ENCODE assay signal across 12 mouse cellular contexts in genomic region chr2:75933541-75933940, GRCm38 (mm10). TPM values are rescaled to one million over a fixed set of nuclear protein-coding genes. Genes with fewer than 3 reads are reported as not detected.
DNase-seq lines count a peak whose midpoint lies in the region; ATAC-seq and TF ChIP-seq lines count a peak whose summit lies in the region.
"Had no signal": no experiment of that assay in that cellular context is flagged by ENCODE, and none has a peak within 500 bp of the region (broad histone marks: within the 10 kb centered on the region; RNA-seq: fewer than 3 reads in every experiment).

No protein-coding gene starts in this region.

- no peaks in the 10 kb centered on the region for H3K27me3 ChIP-seq in heart, postnatal 0 days (ENCODE audit: control insufficient read depth, insufficient read depth, low read length)
- no peaks in the 10 kb centered on the region for H3K27me3 ChIP-seq in limb, embryonic 10.5 days (ENCODE audit: low read depth, poor library complexity, severe bottlenecking)
- H3K27me3 ChIP-seq in forebrain, postnatal 0 days (ENCODE audit: insufficient read depth, low read length), result no peaks in the 10 kb centered on the region
- H3K27me3 ChIP-seq: liver, embryonic 13.5 days had no signal

- no peak overlapping the region for H3K9ac ChIP-seq in heart, postnatal 0 days (replicated peaks; ENCODE audit: low read depth, low read length)
- no peak overlapping the region for H3K9ac ChIP-seq in forebrain, postnatal 0 days
- H3K9ac ChIP-seq: liver, embryonic 13.5 days had no signal

- intact Hi-C loops in heart, postnatal 36 days (cut with DNase I), result no loop called here

- no peak overlapping the region for H3K4me2 ChIP-seq in heart, postnatal 0 days (ENCODE audit: low read depth, low read length)
- H3K4me2 ChIP-seq in forebrain, postnatal 0 days (ENCODE audit: low read depth), result no peak overlapping the region
- H3K4me2 ChIP-seq: liver, embryonic 13.5 days had no signal

- no peak for TF ChIP-seq CTCF in heart, postnatal 0 days (IDR thresholded peaks at IDR 0.05; ENCODE audit: low read depth)
- TF ChIP-seq CTCF in forebrain, postnatal 0 days (IDR thresholded peaks at IDR 0.05; ENCODE audit: low read depth), result no peak

- H3K27ac ChIP-seq in heart, postnatal 0 days (ENCODE audit: low read depth), result peak overlapping the region; percentile 39
- peak overlapping the region; percentile 12; the same call in 1 of the 2 replicates for H3K27ac ChIP-seq in limb, embryonic 10.5 days
- no peak overlapping the region for H3K27ac ChIP-seq in forebrain, postnatal 0 days (ENCODE audit: low read depth, low read length)
- H3K27ac ChIP-seq: kidney, postnatal 0 days; liver, embryonic 13.5 days had no signal

- H3K4me1 ChIP-seq in heart, postnatal 0 days (ENCODE audit: control insufficient read depth, insufficient read depth), result no peaks in the 10 kb centered on the region
- peaks cover 28% of the 10 kb centered on the region for H3K4me1 ChIP-seq in limb, embryonic 10.5 days
- H3K4me1 ChIP-seq in forebrain, postnatal 0 days (ENCODE audit: insufficient read depth), result no peaks in the 10 kb centered on the region

- no peak for ATAC-seq in heart, postnatal 0 days (ENCODE audit: insufficient read depth, low read depth)
- no peak for ATAC-seq in forebrain, postnatal 0 days

- peak; percentile 22 for DNase-seq in adrenal gland, adult 2 months
- DNase-seq in adrenal gland, adult 8-10 months, result no peak
- peak; percentile 15 for DNase-seq in heart, postnatal 0 days (ENCODE audit: low spot score)
- DNase-seq in heart, postnatal 36 days, result no peak
- peak; percentile 18 for DNase-seq in MN1 (ENCODE audit: low spot score)
- DNase-seq in limb, embryonic 10.5 days (ENCODE audit: low spot score), result no peak
- no peak for DNase-seq in thymus, postnatal 10 days (ENCODE audit: low spot score in 2 of 2)
- no peak for DNase-seq in forebrain, postnatal 0 days
- DNase-seq: cerebellum, adult 9-10 months; liver, embryonic 13.5 days had no signal

- TF ChIP-seq EP300 in heart, postnatal 0 days (IDR thresholded peaks at IDR 0.05; ENCODE audit: low read depth), result no peak

- no peaks in the 10 kb centered on the region for H3K9me3 ChIP-seq in heart, postnatal 0 days (replicated peaks; ENCODE audit: control insufficient read depth, low read length)
- no peaks in the 10 kb centered on the region for H3K9me3 ChIP-seq in limb, embryonic 10.5 days (replicated peaks)
- no peaks in the 10 kb centered on the region for H3K9me3 ChIP-seq in forebrain, postnatal 0 days (ENCODE audit: low read length)
- H3K9me3 ChIP-seq: liver, embryonic 13.5 days had no signal

- H3K36me3 ChIP-seq in heart, postnatal 0 days (replicated peaks; ENCODE audit: control insufficient read depth, insufficient read depth, low read length), result 0 out of 2 replicates have a peak, but pooled peaks cover 5% of the 10 kb centered on the region
- H3K36me3 ChIP-seq in limb, embryonic 10.5 days, result peaks cover 8% of the 10 kb centered on the region
- no peaks in the 10 kb centered on the region for H3K36me3 ChIP-seq in forebrain, postnatal 0 days (ENCODE audit: insufficient read depth)
- H3K36me3 ChIP-seq: liver, embryonic 13.5 days had no signal

- 26% methylated on average over 7 of the region's 7 CpGs for WGBS in heart, postnatal 0 days
- 62% methylated on average over 7 of the region's 7 CpGs for WGBS in limb, embryonic 10.5 days
- 43% methylated on average over 7 of the region's 7 CpGs for WGBS in forebrain, postnatal 0 days

- no peak overlapping the region for H3K4me3 ChIP-seq in heart, postnatal 0 days (ENCODE audit: low read depth, low read length)
- H3K4me3 ChIP-seq in limb, embryonic 10.5 days, result no peak overlapping the region
- no peak overlapping the region for H3K4me3 ChIP-seq in forebrain, postnatal 0 days (ENCODE audit: low read depth, low read length)
- H3K4me3 ChIP-seq: liver, embryonic 13.5 days had no signal

RNA-seq across cellular contexts. Expression of gene Ttc30b, which starts 4.8 kb away (rescaled TPM):
- total RNA-seq in adrenal gland, adult 2 months (2021), result 10 to 100 TPM; 12.5 to 25.3 TPM
- polyA plus RNA-seq in adrenal gland, adult 2 months (2012; rRNA removed), result 27.4 and 28.6 TPM in 2 replicates
- 10 to 100 TPM; 22.0 to 25.8 (median 22.5) TPM for total RNA-seq in adrenal gland, adult 8-10 months (2022)
- 22.6 and 26.7 TPM in 2 replicates for total RNA-seq in heart, postnatal 0 days (2014; rRNA removed; ENCODE audit: low replicate concordance)
- 13.8 and 14.0 TPM in 2 replicates for polyA plus RNA-seq in heart, postnatal 0 days (2015; fragmentation: Nextera tagmentation; extraction: Ambion mirVana)
- total RNA-seq in heart, postnatal 36 days (2021), result 10 to 100 TPM; 16.2 to 20.1 TPM
- polyA plus RNA-seq in limb, embryonic 10.5 days (2016; fragmentation: Nextera tagmentation; extraction: Ambion mirVana), result 4.1 and 6.0 TPM in 2 replicates
- total RNA-seq in forebrain, postnatal 0 days (2014; rRNA removed), result 27.2 and 27.4 TPM in 2 replicates
- 17.8 and 20.6 TPM in 2 replicates for polyA plus RNA-seq in forebrain, postnatal 0 days (2015; fragmentation: Nextera tagmentation; extraction: Ambion mirVana)

RNA-seq across cellular contexts. Expression of gene Ttc30a2, which starts 44.4 kb away (rescaled TPM):
- under 1 TPM; 0.23 to 0.62 TPM for total RNA-seq in adrenal gland, adult 2 months (2021)
- polyA plus RNA-seq in adrenal gland, adult 2 months (2012; rRNA removed), result 0.38 and 0.49 TPM in 2 replicates
- total RNA-seq in adrenal gland, adult 8-10 months (2022), result under 1 TPM; 0.20 to 0.59 (median 0.28) TPM
- total RNA-seq in heart, postnatal 0 days (2014; rRNA removed; ENCODE audit: low replicate concordance), result 0.23 and 2.6 TPM in 2 replicates
- 1.2 and 1.4 TPM in 2 replicates for polyA plus RNA-seq in heart, postnatal 0 days (2015; fragmentation: Nextera tagmentation; extraction: Ambion mirVana)
- total RNA-seq in heart, postnatal 36 days (2021), result 1 to 10 TPM; 2.2 to 2.8 TPM
- 0.11 and 0.85 TPM in 2 replicates for polyA plus RNA-seq in limb, embryonic 10.5 days (2016; fragmentation: Nextera tagmentation; extraction: Ambion mirVana)
- 0.81 and 0.92 TPM in 2 replicates for total RNA-seq in forebrain, postnatal 0 days (2014; rRNA removed)
- polyA plus RNA-seq in forebrain, postnatal 0 days (2015; fragmentation: Nextera tagmentation; extraction: Ambion mirVana), result 0.21 and 0.24 TPM in 2 replicates
- total RNA-seq: megakaryocyte progenitor cell, adult 5-6 weeks had no signal

RNA-seq across cellular contexts. Expression of gene Ttc30a1, which starts 48.2 kb away (rescaled TPM):
- total RNA-seq in adrenal gland, adult 2 months (2021), result 1 to 10 TPM; 1.8 to 4.1 TPM
- 3.1 and 3.4 TPM in 2 replicates for polyA plus RNA-seq in adrenal gland, adult 2 months (2012; rRNA removed)
- total RNA-seq in adrenal gland, adult 8-10 months (2022), result 1 to 10 TPM; 2.9 to 4.2 (median 4.2) TPM
- 7.3 and 9.4 TPM in 2 replicates for total RNA-seq in heart, postnatal 0 days (2014; rRNA removed; ENCODE audit: low replicate concordance)
- polyA plus RNA-seq in heart, postnatal 0 days (2015; fragmentation: Nextera tagmentation; extraction: Ambion mirVana), result 3.3 and 3.7 TPM in 2 replicates
- total RNA-seq in heart, postnatal 36 days (2021), result 1 to 10 TPM; 2.9 to 3.9 TPM
- 10.1 and 10.2 TPM in 2 replicates for polyA plus RNA-seq in limb, embryonic 10.5 days (2016; fragmentation: Nextera tagmentation; extraction: Ambion mirVana)
- 10.8 and 10.9 TPM in 2 replicates for total RNA-seq in forebrain, postnatal 0 days (2014; rRNA removed)
- 3.9 and 4.8 TPM in 2 replicates for polyA plus RNA-seq in forebrain, postnatal 0 days (2015; fragmentation: Nextera tagmentation; extraction: Ambion mirVana)

Comparison
In these comparisons a context has a peak if more than half of its experiments do, and no peak if none do; other contexts are left out.
1. DNase-seq: peak in adrenal gland, adult 2 months (single experiment), heart, postnatal 0 days (single experiment) and MN1 (single experiment); none in adrenal gland, adult 8-10 months (single experiment), heart, postnatal 36 days (0 of 2), limb, embryonic 10.5 days (single experiment), thymus, postnatal 10 days (0 of 2) and forebrain, postnatal 0 days (single experiment).